Mouse (Mus musculus) heart, adult 2 months (tissue): ENCODE results near the gene Cflar. TPM values are rescaled to one million over a fixed set of nuclear protein-coding genes. Genes with fewer than 3 reads are reported as not detected.

ENCODE experiments used
- DNase-seq, 2 experiments: peaks; one replicate each; pipeline ENCODE4 v3.0.0; 2021
- H3K27ac ChIP-seq: fragments of 200-600 bp; 2 replicates; pipeline ENCODE4 v1.8.1; 2022
- H3K27me3 ChIP-seq: fragments of 200-500 bp; 2 replicates; pipeline ENCODE4 v1.6.1; 2012; ENCODE audit warnings: mild to moderate bottlenecking, low read length, inconsistent platforms, mixed read lengths; ENCODE audit not compliant: control insufficient read depth, insufficient read depth
- H3K36me3 ChIP-seq: fragments of 200-500 bp; 2 replicates; pipeline ENCODE4 v1.6.1; 2012; ENCODE audit warnings: low read length, inconsistent platforms; ENCODE audit not compliant: control insufficient read depth, insufficient read depth
- H3K4me1 ChIP-seq: fragments of 200-500 bp; 2 replicates; pipeline ENCODE4 v1.6.1; 2011; ENCODE audit warnings: low read length; ENCODE audit not compliant: control insufficient read depth, insufficient read depth
- H3K4me3 ChIP-seq: fragments of 200-600 bp; 2 replicates; pipeline ENCODE4 v1.8.1; 2022
- H3K79me2 ChIP-seq: fragments of 200-500 bp; replicated peaks from 2 replicates; pipeline ENCODE4 v1.6.1; 2012; ENCODE audit warnings: mild to moderate bottlenecking, inconsistent platforms, low read length, moderate library complexity, mixed read lengths; ENCODE audit not compliant: control insufficient read depth, insufficient read depth
- H3K9ac ChIP-seq: fragments of 200-500 bp; 2 replicates; pipeline ENCODE4 v1.6.1; 2012; ENCODE audit warnings: low read depth, mild to moderate bottlenecking, control low read depth, inconsistent platforms, low read length, mixed read lengths
- CTCF ChIP-seq: fragments of 200-600 bp; IDR thresholded peaks from 2 replicates; pipeline ENCODE4 v1.8.1; 2022; ENCODE audit warnings: antibody characterized with exemption, mild to moderate bottlenecking, moderate library complexity
- EP300 ChIP-seq: fragments of 200-500 bp; IDR thresholded peaks from 2 replicates; pipeline ENCODE4 v1.6.1; 2011; ENCODE audit warnings: low read depth, low read length, control low read depth; ENCODE audit not compliant: insufficient read depth
- POLR2A ChIP-seq: fragments of 200-500 bp; IDR thresholded peaks from 2 replicates; pipeline ENCODE4 v1.6.1; 2011; ENCODE audit warnings: mild to moderate bottlenecking, low read depth, low read length, control low read depth; ENCODE audit not compliant: insufficient read depth
- WGBS: fragments of 180-500 bp; shearing (Covaris S2); methylation state at CpG from one replicate; pipeline ENCODE4 v1.1.7; 2018; 5-methylcytosine and 5-hydroxymethylcytosine counted together
- intact Hi-C: fragments of 180-260 bp; cut with DNase I; formaldehyde crosslinking; loops from one replicate; pipeline ENCODE4 v1.15.1; 2025
- polyA plus RNA-seq: library from polyadenylated mRNA; depleted of rRNA; stranded (reverse); fragments of >200 nt; gene quantifications from 2 replicates; pipeline ENCODE4 v1.2.3, GENCODE M21; 2012
- total RNA-seq, 2 experiments: library from RNA; stranded (reverse); gene quantifications; 2 replicates each; pipeline ENCODE4 v1.2.3; 2021

Gene Cflar
- total and polyA plus RNA-seq, 3 experiments = 21.7 to 63.0 (median 50.2) TPM

DNA sequence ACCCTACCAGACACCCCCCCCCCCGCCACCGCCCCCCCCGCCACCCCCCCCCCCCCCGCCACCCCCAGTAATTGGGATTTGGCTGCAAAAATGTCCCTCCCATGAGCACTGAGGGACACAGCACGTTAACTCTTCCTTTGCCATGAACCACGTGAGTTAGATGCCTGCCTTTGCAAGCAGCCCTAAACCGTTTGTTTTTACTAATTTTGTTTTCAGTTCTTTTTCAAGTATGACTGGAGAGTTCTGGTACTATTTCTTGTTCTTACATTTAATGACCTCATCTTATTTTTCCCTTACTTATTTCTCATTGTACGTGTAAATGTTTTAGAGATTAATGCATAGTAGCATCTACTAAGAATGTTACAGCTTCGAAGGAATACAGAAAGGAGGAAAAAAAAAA is 13.2 kb downstream of the Cflar start:
- peaks cover 35% of the 10 kb centered on the region for H3K4me1 ChIP-seq
- WGBS = 28% methylated on average over 9 of the region's 9 CpGs
- H3K36me3 ChIP-seq = peaks cover 54% of the 10 kb centered on the region
- H3K27ac ChIP-seq = no peak overlapping the region; the same call in 1 of the 2 replicates
- no peaks in the 10 kb centered on the region for H3K27me3 ChIP-seq
- no peak overlapping the region for H3K4me3 ChIP-seq
- intact Hi-C loops = no loop called here
- DNase-seq = no peak
- no peak overlapping the region for H3K9ac ChIP-seq
- H3K79me2 ChIP-seq = peaks cover 4% of the 10 kb centered on the region
- TF ChIP-seq POLR2A = no peak
- no peak for TF ChIP-seq EP300
- no peak for TF ChIP-seq CTCF

DNA sequence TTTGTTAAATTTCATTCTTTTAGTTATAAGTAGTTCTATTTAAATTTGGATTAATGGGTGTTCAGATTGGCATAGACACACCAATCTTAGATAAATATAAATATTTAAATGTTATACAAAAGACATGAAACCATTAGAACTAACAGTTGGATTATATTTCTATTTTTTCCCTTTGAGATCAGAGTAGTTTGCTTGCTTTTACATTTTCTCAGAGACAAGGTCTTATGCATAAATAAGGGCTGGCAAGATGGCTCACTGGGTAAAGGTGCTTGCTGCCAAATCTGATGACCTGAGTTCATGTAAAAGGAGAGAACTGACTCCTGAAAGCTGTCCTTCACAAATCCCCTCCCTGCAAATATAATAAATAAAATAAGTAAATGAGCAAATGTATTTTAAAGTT is 13.8 kb downstream of the Cflar start:
- DNase-seq = no peak
- peak overlapping the region; percentile 70 for H3K27ac ChIP-seq
- H3K9ac ChIP-seq = no peak overlapping the region
- H3K4me3 ChIP-seq = no peak overlapping the region
- H3K79me2 ChIP-seq = peaks cover 4% of the 10 kb centered on the region
- H3K4me1 ChIP-seq = peaks cover 34% of the 10 kb centered on the region
- no peak for TF ChIP-seq EP300
- peaks cover 59% of the 10 kb centered on the region for H3K36me3 ChIP-seq
- H3K27me3 ChIP-seq = no peaks in the 10 kb centered on the region
- intact Hi-C loops = loop anchor here (5.0 kb wide), 1 partner anchor 77 kb away; no protein-coding TSS in a partner anchor

DNA sequence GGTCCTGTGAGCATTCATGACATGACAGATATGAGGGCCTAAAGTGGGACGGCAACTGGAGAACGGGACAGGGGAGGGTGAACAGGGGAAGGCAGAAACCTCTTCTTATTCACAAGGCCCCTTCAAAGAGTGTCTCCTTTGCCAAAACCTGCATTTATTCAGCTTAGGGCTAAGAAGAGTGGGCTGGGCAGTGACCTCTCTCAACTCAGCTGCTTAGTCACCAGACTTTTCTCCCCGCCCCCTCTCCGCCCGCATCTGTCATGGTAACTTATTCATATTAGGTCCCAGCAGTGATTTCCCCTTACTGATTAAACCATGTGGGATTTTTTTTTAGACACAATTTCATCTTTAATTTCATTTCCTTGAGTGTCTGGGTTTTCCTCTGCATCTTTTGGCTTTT is 14.5 kb downstream of the Cflar start:
- H3K27me3 ChIP-seq = no peaks in the 10 kb centered on the region
- peak overlapping the region; percentile 70 for H3K27ac ChIP-seq
- no peak overlapping the region for H3K9ac ChIP-seq
- peak in 1 of 2 experiments; percentile 54 for DNase-seq
- peaks cover 31% of the 10 kb centered on the region for H3K4me1 ChIP-seq
- H3K79me2 ChIP-seq = peaks cover 6% of the 10 kb centered on the region
- no peak overlapping the region for H3K4me3 ChIP-seq
- intact Hi-C loops = loop anchor here (5.0 kb wide), 1 partner anchor 77 kb away; no protein-coding TSS in a partner anchor
- TF ChIP-seq CTCF = no peak
- no peak for TF ChIP-seq EP300
- no peak for TF ChIP-seq POLR2A
- peaks cover 56% of the 10 kb centered on the region for H3K36me3 ChIP-seq
- 39% methylated on average over 5 of the region's 5 CpGs for WGBS

DNA sequence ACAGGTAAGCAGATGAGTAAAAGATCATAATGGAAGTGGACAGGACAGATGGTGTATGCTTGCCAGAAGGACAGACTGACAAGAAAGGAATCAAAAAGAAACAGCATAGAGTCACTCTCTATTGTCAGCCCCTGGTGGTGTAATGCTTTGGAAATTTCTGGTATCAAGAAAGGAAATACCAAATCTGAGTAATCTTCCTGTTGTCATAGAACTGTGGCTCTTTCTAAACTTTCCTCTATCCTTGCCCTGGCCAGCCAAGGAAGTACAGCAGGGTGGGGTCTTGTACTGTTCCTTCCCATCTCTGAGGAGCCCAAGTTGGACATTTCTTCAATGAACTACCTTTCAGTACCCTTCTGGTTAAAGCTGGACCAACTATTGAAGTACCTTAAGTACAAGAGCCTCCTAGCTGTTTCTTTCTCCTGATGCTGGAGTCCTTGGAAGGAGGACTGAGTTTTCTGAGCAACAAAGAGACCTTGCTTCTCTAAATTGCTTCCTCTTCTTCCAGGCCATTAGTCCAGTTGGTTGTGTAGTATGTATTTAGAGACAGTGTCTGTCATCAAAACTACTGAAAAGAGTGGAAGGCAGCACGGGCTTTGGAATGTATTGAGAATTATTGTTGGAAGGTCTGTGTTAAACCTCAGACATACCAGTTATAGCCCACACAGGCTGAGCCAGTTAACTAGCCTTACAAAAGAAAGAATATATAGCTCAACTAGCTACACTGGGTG is 15.9 kb downstream of the Cflar start:
- H3K36me3 ChIP-seq = peaks cover 52% of the 10 kb centered on the region
- TF ChIP-seq POLR2A (0 out of 2 replicates have a peak, but pooled peaks have one; percentile 22), EP300 (0 out of 2 replicates have a peak, but pooled peaks have one; percentile 31), CTCF (peak; percentile 58)
- H3K79me2 ChIP-seq = peaks cover 6% of the 10 kb centered on the region
- H3K27ac ChIP-seq = peak overlapping the region; percentile 93
- DNase-seq = peak in 1 of 2 experiments; percentile 56
- H3K4me3 ChIP-seq = no peak overlapping the region
- H3K27me3 ChIP-seq = no peaks in the 10 kb centered on the region
- no peak overlapping the region for H3K9ac ChIP-seq
- WGBS = 50% methylated on average over 1 of the region's 1 CpGs
- H3K4me1 ChIP-seq = peaks cover 26% of the 10 kb centered on the region
- intact Hi-C loops = loop anchor here (5.0 kb wide), 1 partner anchor 75 kb away; no protein-coding TSS in a partner anchor

DNA sequence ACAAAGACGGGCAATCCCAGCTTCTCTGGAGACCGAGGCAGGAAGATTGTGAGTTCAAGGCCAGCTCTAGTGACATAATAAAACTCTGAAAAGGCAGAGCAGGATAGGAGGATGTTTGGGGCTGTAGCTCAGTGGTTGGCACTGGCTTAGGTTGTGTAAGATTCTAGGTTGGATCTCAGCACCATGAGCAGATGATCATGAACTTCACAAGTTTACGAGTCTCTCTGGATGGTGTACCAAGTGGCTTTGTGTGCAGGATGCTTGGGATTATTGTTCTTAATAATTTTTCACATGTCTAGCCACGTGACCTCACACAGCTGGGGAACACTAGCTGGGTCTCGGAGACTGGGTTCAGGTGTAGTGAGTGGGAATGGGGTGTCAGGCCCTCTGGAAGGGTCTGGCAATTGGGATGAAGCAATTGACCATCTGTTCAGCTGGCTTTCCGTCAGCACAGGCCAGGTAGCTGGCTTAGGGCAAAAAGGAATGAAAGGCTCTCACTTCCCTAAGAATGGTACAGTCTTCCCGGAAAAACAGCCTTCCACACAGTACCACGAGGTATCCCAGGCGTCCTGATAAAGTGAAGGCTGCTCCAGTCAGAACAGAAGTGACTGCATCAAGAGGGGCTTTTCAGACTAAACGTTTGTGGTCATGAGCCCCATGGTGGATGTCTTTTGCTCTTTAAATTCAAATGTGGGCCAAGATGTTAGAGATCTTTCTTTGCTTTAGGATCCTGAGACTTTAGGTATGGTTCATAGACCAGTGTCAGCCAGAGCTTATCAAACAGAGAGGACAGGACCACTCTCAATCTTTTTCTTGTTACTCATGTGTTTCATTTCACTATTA is 16.7 kb downstream of the Cflar start:
- no peaks in the 10 kb centered on the region for H3K27me3 ChIP-seq
- peaks cover 6% of the 10 kb centered on the region for H3K79me2 ChIP-seq
- peaks cover 23% of the 10 kb centered on the region for H3K4me1 ChIP-seq
- H3K9ac ChIP-seq = no peak overlapping the region
- WGBS = 72% methylated on average over 10 of the region's 10 CpGs
- intact Hi-C loops = loop anchor here (5.0 kb wide), 1 partner anchor 74 kb away; no protein-coding TSS in a partner anchor
- TF ChIP-seq EP300 (no peak), POLR2A (no peak), CTCF (no peak)
- no peak overlapping the region for H3K4me3 ChIP-seq
- no peak for DNase-seq
- peaks cover 44% of the 10 kb centered on the region for H3K36me3 ChIP-seq
- peak overlapping the region; percentile 93 for H3K27ac ChIP-seq

DNA sequence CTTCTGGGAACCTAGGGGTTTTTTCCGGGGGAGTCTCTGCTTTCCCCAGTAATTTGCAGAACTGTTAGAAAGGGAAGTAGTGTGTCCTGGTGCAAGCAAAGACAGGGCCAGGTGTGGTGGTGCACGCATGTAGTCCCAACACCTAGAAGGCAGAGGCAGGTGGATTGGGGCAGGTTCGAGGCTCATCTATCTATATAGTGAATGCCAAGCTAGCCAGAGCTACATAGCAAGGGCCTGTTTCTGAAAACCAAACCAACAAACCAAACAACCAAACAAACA is 17.2 kb downstream of the Cflar start:
- TF ChIP-seq EP300 (no peak), CTCF (no peak), POLR2A (no peak)
- WGBS = 89% methylated on average over 3 of the region's 3 CpGs
- Histone ChIP-seq H3K4me1 (peaks cover 22% of the 10 kb centered on the region), H3K79me2 (peaks cover 6% of the 10 kb centered on the region), H3K9ac (no peak overlapping the region), H3K4me3 (no peak overlapping the region), H3K27ac (no peak overlapping the region; the same call in 1 of the 2 replicates), H3K27me3 (no peaks in the 10 kb centered on the region), H3K36me3 (peaks cover 43% of the 10 kb centered on the region)
- DNase-seq = no peak
- intact Hi-C loops = loop anchor here (5.0 kb wide), 1 partner anchor 74 kb away; no protein-coding TSS in a partner anchor
